In genomic region chr2:22624188-22624975, GRCm38 (mm10) we compare ENCODE assay signal across 13 mouse cellular contexts. TPM values are rescaled to one million over a fixed set of nuclear protein-coding genes. Genes with fewer than 3 reads are reported as not detected.
DNase-seq lines count a peak whose midpoint lies in the region; ATAC-seq and TF ChIP-seq lines count a peak whose summit lies in the region.
"Had no signal": no experiment of that assay in that cellular context is flagged by ENCODE, and none has a peak within 500 bp of the region (broad histone marks: within the 10 kb centered on the region; RNA-seq: fewer than 3 reads in every experiment).

No protein-coding gene starts in this region.

- no peak for TF ChIP-seq CTCF in hindbrain, postnatal 0 days (IDR thresholded peaks at IDR 0.05; ENCODE audit: low read depth)

- H3K9me3 ChIP-seq in heart, embryonic 12.5 days (replicated peaks): no peaks in the 10 kb centered on the region
- no peaks in the 10 kb centered on the region for H3K9me3 ChIP-seq in forebrain, embryonic 10.5 days
- no peaks in the 10 kb centered on the region for H3K9me3 ChIP-seq in hindbrain, postnatal 0 days (ENCODE audit: low read length)
- H3K9me3 ChIP-seq in neural tube, embryonic 13.5 days: no peaks in the 10 kb centered on the region

- no peak overlapping the region for H3K9ac ChIP-seq in heart, embryonic 12.5 days
- peak overlapping the region; percentile 61 for H3K9ac ChIP-seq in hindbrain, postnatal 0 days (replicated peaks; ENCODE audit: low read length)
- peak overlapping the region; percentile 83 for H3K9ac ChIP-seq in neural tube, embryonic 13.5 days

- peaks cover 25% of the 10 kb centered on the region for H3K4me1 ChIP-seq in heart, embryonic 12.5 days (replicated peaks)
- H3K4me1 ChIP-seq in forebrain, embryonic 10.5 days: peaks cover 45% of the 10 kb centered on the region
- peaks cover 9% of the 10 kb centered on the region; the same call in 1 of the 2 replicates for H3K4me1 ChIP-seq in hindbrain, postnatal 0 days (ENCODE audit: insufficient read depth, low read length)
- peaks cover 45% of the 10 kb centered on the region for H3K4me1 ChIP-seq in neural tube, embryonic 13.5 days (replicated peaks)

- intact Hi-C loops in heart, postnatal 10 days (cut with DNase I): no loop called here

- no peak for ATAC-seq in heart, embryonic 12.5 days (ENCODE audit: insufficient number of reproducible peaks, low FRiP score)
- ATAC-seq in hindbrain, postnatal 0 days: no peak
- ATAC-seq in neural tube, embryonic 13.5 days (ENCODE audit: low read depth): no peak

- H3K36me3 ChIP-seq in heart, embryonic 12.5 days: no peaks in the 10 kb centered on the region
- H3K36me3 ChIP-seq in forebrain, embryonic 10.5 days (replicated peaks): no peaks in the 10 kb centered on the region
- no peaks in the 10 kb centered on the region for H3K36me3 ChIP-seq in hindbrain, postnatal 0 days (ENCODE audit: insufficient read depth, low read length)
- H3K36me3 ChIP-seq in neural tube, embryonic 13.5 days: no peaks in the 10 kb centered on the region

- peak overlapping the region; percentile 88; the same call in 1 of the 2 replicates for H3K4me2 ChIP-seq in heart, embryonic 12.5 days
- H3K4me2 ChIP-seq in hindbrain, postnatal 0 days (ENCODE audit: low read depth, low read length): peak overlapping the region; percentile 80
- H3K4me2 ChIP-seq in neural tube, embryonic 13.5 days: peak overlapping the region; percentile 56

- no peak overlapping the region for H3K27ac ChIP-seq in heart, embryonic 12.5 days (ENCODE audit: poor library complexity, severe bottlenecking)
- no peak overlapping the region for H3K27ac ChIP-seq in forebrain, embryonic 10.5 days
- peak overlapping the region; percentile 81 for H3K27ac ChIP-seq in hindbrain, postnatal 0 days
- H3K27ac ChIP-seq in neural tube, embryonic 13.5 days (replicated peaks): peak overlapping the region; percentile 96
- H3K27ac ChIP-seq: macrophage had no signal

- H3K4me3 ChIP-seq in heart, embryonic 12.5 days: peak overlapping the region; percentile 47; the same call in 1 of the 2 replicates
- peak overlapping the region; percentile 54 for H3K4me3 ChIP-seq in forebrain, embryonic 10.5 days
- H3K4me3 ChIP-seq in hindbrain, postnatal 0 days (ENCODE audit: low read length): peak overlapping the region; percentile 49
- peak overlapping the region; percentile 50 for H3K4me3 ChIP-seq in neural tube, embryonic 13.5 days

- H3K27me3 ChIP-seq in heart, embryonic 12.5 days (replicated peaks): peaks cover 68% of the 10 kb centered on the region
- peaks cover 98% of the 10 kb centered on the region for H3K27me3 ChIP-seq in forebrain, embryonic 10.5 days (ENCODE audit: poor library complexity, severe bottlenecking)
- H3K27me3 ChIP-seq in hindbrain, postnatal 0 days (ENCODE audit: insufficient read depth, low read length): peaks cover 43% of the 10 kb centered on the region
- peaks cover 90% of the 10 kb centered on the region for H3K27me3 ChIP-seq in neural tube, embryonic 13.5 days

- DNase-seq in heart, postnatal 10 days: no peak
- no peak for DNase-seq in forebrain, embryonic 10.5 days (ENCODE audit: extremely low spot score, low spot score)
- peak; percentile 27 for DNase-seq in hindbrain, postnatal 0 days (ENCODE audit: low spot score)
- DNase-seq in spleen, postnatal 36 days (ENCODE audit: low spot score in 2 of 2): no peak
- DNase-seq in lung, postnatal 4 days: no peak
- no peak for DNase-seq in testis, postnatal 14 days (ENCODE audit: low spot score)
- DNase-seq: kidney, postnatal 14 days; liver had no signal

- WGBS in heart, embryonic 12.5 days: 5% methylated on average over 27 of the region's 27 CpGs
- 2% methylated on average over 27 of the region's 27 CpGs for WGBS in forebrain, embryonic 10.5 days
- 5% methylated on average over 27 of the region's 27 CpGs for WGBS in hindbrain, postnatal 0 days
- WGBS in neural tube, embryonic 13.5 days: 2% methylated on average over 27 of the region's 27 CpGs

RNA-seq across cellular contexts. Expression of gene Gad2, which starts 2.4 kb away (rescaled TPM):
- 0.17 and 0.42 TPM in 2 replicates for polyA plus RNA-seq in heart, embryonic 12.5 days (2016; fragmentation: Nextera tagmentation; extraction: Ambion mirVana)
- under 1 TPM in 1 of 2 experiments, not detected in 1; 0.14 TPM for total RNA-seq in heart, postnatal 10 days (2021)
- 4.8 and 7.0 TPM in 2 replicates for polyA plus RNA-seq in forebrain, embryonic 10.5 days (2016; fragmentation: Nextera tagmentation; extraction: Ambion mirVana)
- total RNA-seq in hindbrain, postnatal 0 days (2014; rRNA removed): 34.9 and 40.0 TPM in 2 replicates
- 46.1 and 48.3 TPM in 2 replicates for polyA plus RNA-seq in hindbrain, postnatal 0 days (2015; fragmentation: Nextera tagmentation; extraction: Ambion mirVana)
- polyA plus RNA-seq in neural tube, embryonic 13.5 days (2015; fragmentation: Nextera tagmentation; extraction: Ambion mirVana): 40.2 and 42.7 TPM in 2 replicates
- total RNA-seq: heart, adult 8-10 months had no signal
- polyA plus RNA-seq: C2C12, macrophage had no signal

Comparison
In these comparisons a context has a peak if more than half of its experiments do, and no peak if none do; other contexts are left out.
1. H3K27ac ChIP-seq: peak in hindbrain, postnatal 0 days (single experiment) and neural tube, embryonic 13.5 days (single experiment); none in heart, embryonic 12.5 days (single experiment) and forebrain, embryonic 10.5 days (single experiment).
2. Peak in every context shown above with its lines, with median percentiles within 50 percentile points of each other: H3K4me2 ChIP-seq and H3K4me3 ChIP-seq.